Mouse (Mus musculus): ENCODE measurements at regions not wholly inside any gene's neighbourhood (a gene's known extent, or its start where the extent isn't known, plus 50 kb on each side); places are given as distances from the start of the nearest gene placed in this dataset.
A peak's percentile ranks its signal among the peaks of the same experiment; 100 is the strongest.

GRCm38 (mm10) chrX:143462632-143463031, 55.8 kb upstream of the Pak3 start:
- DNase-seq (ENCODE audit: inconsistent age in 2 of 2, low spot score in 1 of 2), result peak; percentile 17 to 56

- peak in 1 of 2 experiments; percentile 40 for DNase-seq (ENCODE audit: inconsistent age in 2 of 2, low spot score in 1 of 2)
Measured at GRCm38 (mm10) chrX:143448636-143449346, 54.7 kb upstream of the Chrdl1 start.

- peak; percentile 13 to 76 for DNase-seq (ENCODE audit: inconsistent age in 2 of 2, low spot score in 1 of 2)
Measured at GRCm38 (mm10) chrX:143444581-143444980, 50.5 kb upstream of the Chrdl1 start.
